Mouse (Mus musculus): ENCODE measurements at regions not wholly inside any gene's neighbourhood (a gene's known extent, or its start where the extent isn't known, plus 50 kb on each side); places are given as distances from the start of the nearest gene placed in this dataset.

DNA sequence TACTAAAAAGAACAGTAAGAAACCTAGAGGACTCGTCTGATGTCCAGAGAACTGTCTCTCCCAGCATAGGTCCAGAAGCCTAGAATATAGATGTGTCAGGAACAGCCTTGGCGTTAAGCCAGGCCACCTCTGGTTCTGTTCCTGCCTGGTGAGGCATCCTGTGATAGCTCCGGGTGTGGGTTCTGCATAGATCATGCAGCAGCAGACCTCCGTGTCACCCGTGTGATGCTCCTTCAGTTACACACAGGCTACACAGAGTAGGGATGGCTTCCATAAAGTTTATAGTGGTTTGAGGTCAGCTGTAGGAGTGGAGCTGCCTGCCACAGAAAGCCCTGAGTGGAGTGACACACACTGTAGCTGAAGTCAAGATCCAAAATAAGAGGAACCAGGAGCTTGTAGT, 163.6 kb upstream of the Stt3b start:
- Histone ChIP-seq H3K4me1 (ENCODE audit: control insufficient read depth, insufficient read depth, low read length) (no peaks in the 10 kb centered on the region), H3K4me3 (replicated peaks; ENCODE audit: extremely low read depth, low read depth, low read length) (no peak overlapping the region)
- no peak for TF ChIP-seq POLR2A (IDR thresholded peaks at IDR 0.05; ENCODE audit: borderline replicate concordance, extremely low read depth, low read depth, low read length)
- no peak for TF ChIP-seq CTCF (IDR thresholded peaks at IDR 0.05; ENCODE audit: insufficient read depth, low read length)
- WGBS = 83% methylated on average over 5 of the region's 5 CpGs
- DNase-seq = no peak

DNA sequence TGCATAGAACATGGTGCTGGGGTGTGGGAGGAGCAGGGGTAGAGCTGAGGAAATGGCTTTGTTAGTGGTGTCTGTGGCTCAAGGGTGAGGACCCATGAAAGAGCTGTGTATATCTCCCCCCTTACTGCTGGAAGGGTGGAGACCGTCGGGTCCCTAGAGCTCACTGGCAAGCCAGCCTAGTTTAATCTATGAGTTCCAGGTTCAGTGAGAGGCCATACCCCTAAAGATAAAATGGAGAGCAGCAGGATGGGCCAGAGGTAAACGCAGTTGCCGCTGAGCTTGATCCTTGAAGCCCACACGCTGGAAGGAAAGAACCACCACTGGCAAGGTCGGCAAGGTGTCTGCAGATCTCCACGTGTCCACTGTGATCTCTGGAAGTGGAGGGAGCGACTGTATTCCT, 164.1 kb upstream of the Stt3b start:
- no peak for DNase-seq
- no peak overlapping the region for H3K4me3 ChIP-seq (replicated peaks; ENCODE audit: extremely low read depth, low read depth, low read length)
- TF ChIP-seq CTCF (IDR thresholded peaks at IDR 0.05; ENCODE audit: insufficient read depth, low read length) = no peak
- TF ChIP-seq POLR2A (IDR thresholded peaks at IDR 0.05; ENCODE audit: borderline replicate concordance, extremely low read depth, low read depth, low read length) = no peak
- WGBS = 83% methylated on average over 8 of the region's 8 CpGs
- H3K4me1 ChIP-seq (ENCODE audit: control insufficient read depth, insufficient read depth, low read length) = no peaks in the 10 kb centered on the region

DNA sequence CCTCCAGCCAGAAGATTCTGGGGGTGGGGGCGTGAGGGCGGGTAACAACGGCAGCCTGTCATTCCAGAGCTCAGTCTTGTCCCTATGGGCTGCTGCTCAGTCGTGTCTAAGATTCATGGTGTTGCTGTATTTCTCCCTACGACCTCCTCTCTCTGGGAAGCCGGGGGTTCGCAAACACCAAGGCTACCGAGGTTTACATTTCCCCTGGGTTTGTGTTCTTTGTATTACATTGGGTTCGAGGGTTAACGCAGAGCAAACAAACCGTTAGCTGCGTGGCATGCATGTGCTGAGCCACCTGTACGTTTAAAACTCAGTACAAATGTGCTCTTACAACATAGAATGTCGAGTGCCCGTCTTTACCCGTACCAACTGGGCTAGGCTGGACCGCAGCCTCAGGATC, 166.0 kb upstream of the Stt3b start:
- H3K4me1 ChIP-seq (ENCODE audit: control insufficient read depth, insufficient read depth, low read length) = no peaks in the 10 kb centered on the region
- no peak overlapping the region for H3K4me3 ChIP-seq (replicated peaks; ENCODE audit: extremely low read depth, low read depth, low read length)
- TF ChIP-seq POLR2A (IDR thresholded peaks at IDR 0.05; ENCODE audit: borderline replicate concordance, extremely low read depth, low read depth, low read length) = no peak
- TF ChIP-seq CTCF (IDR thresholded peaks at IDR 0.05; ENCODE audit: insufficient read depth, low read length) = no peak
- no peak for DNase-seq
- WGBS = 48% methylated on average over 17 of the region's 17 CpGs

DNA sequence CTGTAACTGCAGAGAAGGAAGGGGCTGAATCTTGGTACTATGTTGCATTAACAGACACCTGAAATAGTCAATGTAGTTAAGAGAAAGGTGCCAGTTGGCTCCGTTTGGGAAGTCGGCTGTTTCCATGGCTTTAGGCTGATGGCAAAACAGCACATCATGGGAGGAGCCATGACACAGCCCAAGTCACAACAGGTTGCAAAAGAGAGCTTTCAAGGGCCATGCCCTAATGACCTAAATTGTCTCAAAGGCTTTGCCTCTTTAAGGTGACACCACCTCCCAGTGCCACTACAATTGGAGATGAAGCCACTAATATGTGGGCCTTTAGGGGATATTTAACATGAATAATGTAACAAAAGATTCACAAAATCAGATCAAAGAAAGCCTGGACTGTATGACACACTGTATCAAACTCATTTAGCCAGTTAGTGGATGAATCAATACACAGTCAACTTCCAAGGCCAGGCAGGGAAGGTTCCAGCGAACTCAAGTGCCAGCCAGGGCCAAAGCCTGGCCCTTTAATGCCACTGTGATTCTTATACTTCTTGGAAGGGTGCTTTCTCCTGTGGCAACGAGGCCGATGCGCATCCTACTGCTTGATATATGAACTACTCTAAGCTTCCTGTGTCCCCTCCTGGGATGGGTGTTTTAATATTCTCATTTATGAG, 167.5 kb upstream of the Stt3b start:
- Histone ChIP-seq H3K4me1 (ENCODE audit: control insufficient read depth, insufficient read depth, low read length) (no peaks in the 10 kb centered on the region), H3K4me3 (replicated peaks; ENCODE audit: extremely low read depth, low read depth, low read length) (no peak overlapping the region)
- no peak for DNase-seq
- TF ChIP-seq POLR2A (IDR thresholded peaks at IDR 0.05; ENCODE audit: borderline replicate concordance, extremely low read depth, low read depth, low read length) (no peak), CTCF (IDR thresholded peaks at IDR 0.05; ENCODE audit: insufficient read depth, low read length) (no peak)
- 88% methylated on average over 6 of the region's 6 CpGs for WGBS

DNA sequence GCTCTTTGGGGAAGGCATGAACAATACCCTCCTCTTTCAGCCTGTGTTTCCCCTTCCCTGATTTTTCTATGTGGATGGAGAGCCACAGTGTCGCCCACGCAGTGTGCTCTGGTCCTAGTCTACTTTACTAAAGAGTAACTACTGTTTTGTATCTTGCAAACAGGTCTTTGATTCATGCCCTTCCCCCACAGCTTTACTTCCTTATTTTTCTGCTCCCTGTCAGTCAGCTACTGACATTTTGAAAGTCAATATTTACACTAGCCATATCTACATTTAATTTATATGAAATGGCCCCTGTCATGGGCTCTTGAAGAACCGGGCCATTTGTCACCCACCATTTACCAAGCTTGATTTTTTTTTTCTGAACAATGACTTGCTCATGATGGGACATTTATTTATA, 168.7 kb upstream of the Stt3b start:
- TF ChIP-seq POLR2A (IDR thresholded peaks at IDR 0.05; ENCODE audit: borderline replicate concordance, extremely low read depth, low read depth, low read length) (no peak), CTCF (IDR thresholded peaks at IDR 0.05; ENCODE audit: insufficient read depth, low read length) (no peak)
- 48% methylated on average over 3 of the region's 3 CpGs for WGBS
- no peak for DNase-seq
- Histone ChIP-seq H3K4me3 (replicated peaks; ENCODE audit: extremely low read depth, low read depth, low read length) (no peak overlapping the region), H3K4me1 (ENCODE audit: control insufficient read depth, insufficient read depth, low read length) (no peaks in the 10 kb centered on the region)

DNA sequence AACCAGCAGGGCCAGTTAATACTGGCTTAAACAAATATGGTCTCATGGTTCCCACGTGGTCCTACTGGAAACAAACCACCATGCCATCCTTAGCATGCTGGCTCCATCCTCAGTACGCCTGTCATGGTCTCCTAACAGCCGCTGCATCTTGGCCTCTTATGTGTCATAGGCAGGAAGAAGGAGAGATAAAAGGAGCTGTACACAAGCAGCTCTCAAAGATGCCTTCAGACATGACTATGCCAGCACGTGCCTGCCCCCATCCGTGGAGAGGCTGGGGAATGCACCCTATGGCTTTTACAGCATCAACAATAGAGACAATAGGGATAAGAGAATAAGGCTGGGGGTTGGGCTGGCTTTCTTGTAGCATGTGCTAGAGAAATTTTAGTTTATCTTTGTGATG, 171.0 kb upstream of the Stt3b start:
- no peak for TF ChIP-seq POLR2A (IDR thresholded peaks at IDR 0.05; ENCODE audit: borderline replicate concordance, extremely low read depth, low read depth, low read length)
- no peak for TF ChIP-seq CTCF (IDR thresholded peaks at IDR 0.05; ENCODE audit: insufficient read depth, low read length)
- no peak overlapping the region for H3K4me3 ChIP-seq (replicated peaks; ENCODE audit: extremely low read depth, low read depth, low read length)
- 59% methylated on average over 5 of the region's 5 CpGs for WGBS
- DNase-seq = no peak
- H3K4me1 ChIP-seq (ENCODE audit: control insufficient read depth, insufficient read depth, low read length) = no peaks in the 10 kb centered on the region

DNA sequence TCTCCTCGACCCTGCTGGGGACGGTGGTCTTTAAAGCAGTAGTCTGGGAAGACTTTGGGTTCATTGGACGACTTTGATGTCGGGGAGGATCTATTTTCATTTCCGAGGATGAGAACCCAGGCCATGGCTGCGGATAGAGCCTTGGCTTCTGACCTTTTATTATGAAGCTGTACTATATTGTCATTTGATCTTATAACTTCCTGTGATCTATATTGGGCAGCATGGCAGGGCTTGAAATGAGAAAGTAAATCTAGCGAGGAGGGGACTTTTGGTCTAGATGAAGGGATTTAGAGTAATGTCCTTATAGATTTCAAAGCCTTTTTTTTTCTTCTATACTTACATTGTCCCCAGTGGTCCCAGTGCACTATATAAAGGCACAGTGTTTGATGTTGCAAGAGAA, 172.8 kb upstream of the Stt3b start:
- DNase-seq = no peak
- TF ChIP-seq POLR2A (IDR thresholded peaks at IDR 0.05; ENCODE audit: borderline replicate concordance, extremely low read depth, low read depth, low read length) (no peak), CTCF (IDR thresholded peaks at IDR 0.05; ENCODE audit: insufficient read depth, low read length) (no peak)
- WGBS = 86% methylated on average over 7 of the region's 7 CpGs
- Histone ChIP-seq H3K4me1 (ENCODE audit: control insufficient read depth, insufficient read depth, low read length) (no peaks in the 10 kb centered on the region), H3K4me3 (replicated peaks; ENCODE audit: extremely low read depth, low read depth, low read length) (no peak overlapping the region)

DNA sequence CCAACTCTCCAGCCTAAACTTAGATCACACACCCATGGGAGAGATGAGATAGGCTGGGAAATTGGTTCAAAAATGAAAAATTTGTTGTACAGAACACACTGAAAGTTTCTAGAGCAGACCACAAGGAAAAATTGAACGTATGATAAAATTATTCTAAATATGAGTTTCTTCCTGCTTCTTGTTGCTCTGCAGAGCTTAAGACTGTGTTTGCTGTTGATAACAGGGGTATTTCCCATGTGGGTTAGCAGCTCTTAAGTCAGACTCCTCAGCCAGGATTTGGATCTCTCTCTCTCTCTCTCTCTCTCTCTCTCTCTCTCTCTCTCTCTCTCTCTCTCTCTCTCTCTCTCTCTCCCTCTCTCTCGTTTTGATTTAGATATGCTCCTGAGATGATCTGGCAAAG, 173.5 kb upstream of the Stt3b start:
- no peaks in the 10 kb centered on the region for H3K4me1 ChIP-seq (ENCODE audit: control insufficient read depth, insufficient read depth, low read length)
- TF ChIP-seq POLR2A (IDR thresholded peaks at IDR 0.05; ENCODE audit: borderline replicate concordance, extremely low read depth, low read depth, low read length) (no peak), CTCF (IDR thresholded peaks at IDR 0.05; ENCODE audit: insufficient read depth, low read length) (no peak)
- no peak overlapping the region for H3K4me3 ChIP-seq (replicated peaks; ENCODE audit: extremely low read depth, low read depth, low read length)
- DNase-seq = no peak
- 24% methylated on average over 2 of the region's 2 CpGs for WGBS

DNA sequence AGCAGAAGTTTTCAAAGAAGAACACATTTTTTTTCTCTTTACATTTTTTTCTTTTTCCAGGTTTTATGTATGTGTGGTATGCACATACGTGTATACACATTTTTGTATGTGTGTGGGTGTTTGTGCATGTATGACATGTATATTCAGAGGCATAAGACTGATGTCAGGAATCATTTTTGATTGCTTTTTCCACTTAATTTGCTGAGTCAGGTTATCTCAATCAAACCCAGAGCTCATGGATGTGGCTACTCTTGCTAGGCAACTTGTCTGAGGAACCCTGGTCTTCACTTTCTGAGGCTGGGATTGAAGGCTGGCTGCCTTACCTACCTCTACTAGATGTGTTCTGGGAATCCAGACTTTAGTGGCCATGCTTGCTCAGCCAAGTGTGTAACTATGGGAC, 174.2 kb upstream of the Stt3b start:
- no peak for TF ChIP-seq POLR2A (IDR thresholded peaks at IDR 0.05; ENCODE audit: borderline replicate concordance, extremely low read depth, low read depth, low read length)
- TF ChIP-seq CTCF (IDR thresholded peaks at IDR 0.05; ENCODE audit: insufficient read depth, low read length) = no peak
- Histone ChIP-seq H3K4me1 (ENCODE audit: control insufficient read depth, insufficient read depth, low read length) (no peaks in the 10 kb centered on the region), H3K4me3 (replicated peaks; ENCODE audit: extremely low read depth, low read depth, low read length) (no peak overlapping the region)
- DNase-seq = no peak
- 83% methylated on average over 1 of the region's 1 CpGs for WGBS

DNA sequence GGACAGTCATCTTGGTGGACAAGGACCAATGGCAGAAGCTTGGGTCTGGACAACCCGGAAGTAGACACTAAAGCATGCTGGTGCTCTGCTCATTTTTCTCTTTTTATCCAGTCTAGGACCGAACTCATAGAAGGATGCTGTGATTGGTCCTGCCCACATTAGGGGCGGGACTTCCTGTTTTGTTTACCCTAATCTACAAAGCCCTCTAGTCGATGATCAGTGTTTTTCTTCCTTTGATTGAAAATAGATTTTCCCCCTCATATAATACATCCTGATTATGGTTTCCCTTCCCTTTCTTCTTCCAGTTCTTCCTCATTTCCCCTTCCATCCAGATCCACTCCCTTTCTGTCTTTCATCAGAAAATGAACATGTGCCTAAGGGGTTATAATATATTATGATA, 175.0 kb upstream of the Stt3b start:
- TF ChIP-seq CTCF (IDR thresholded peaks at IDR 0.05; ENCODE audit: insufficient read depth, low read length) (no peak), POLR2A (IDR thresholded peaks at IDR 0.05; ENCODE audit: borderline replicate concordance, extremely low read depth, low read depth, low read length) (no peak)
- Histone ChIP-seq H3K4me1 (ENCODE audit: control insufficient read depth, insufficient read depth, low read length) (no peaks in the 10 kb centered on the region), H3K4me3 (replicated peaks; ENCODE audit: extremely low read depth, low read depth, low read length) (no peak overlapping the region)
- no peak for DNase-seq
- 80% methylated on average over 4 of the region's 4 CpGs for WGBS
